Mouse (Mus musculus): ENCODE measurements at regions not wholly inside any gene's neighbourhood (a gene's known extent, or its start where the extent isn't known, plus 50 kb on each side); places are given as distances from the start of the nearest gene placed in this dataset.
A peak's percentile ranks its signal among the peaks of the same experiment; 100 is the strongest.

- DNase-seq, result no peak
Measured at GRCm38 (mm10) chr16:45331236-45331635, 77.6 kb downstream of the Cd200 start.

- DNase-seq, result no peak
Measured at GRCm38 (mm10) chr16:45330298-45330697, 78.6 kb downstream of the Cd200 start.

- DNase-seq, result peak; percentile 11
Measured at GRCm38 (mm10) chr16:45329716-45330115, 79.1 kb downstream of the Cd200 start.

- DNase-seq, result no peak
Measured at GRCm38 (mm10) chr16:45327103-45327502, 81.8 kb downstream of the Cd200 start.

GRCm38 (mm10) chr16:45311479-45311878 lies 87.4 kb downstream of the Btla start:
- DNase-seq, result no peak

All from heart, postnatal 4 days (tissue).